Mouse (Mus musculus): ENCODE data around the gene Olfml1.

- TF ChIP-seq POLR2A (IDR thresholded peaks at IDR 0.05; ENCODE audit: borderline replicate concordance, extremely low read depth, insufficient read depth, insufficient read length, poor library complexity, severe bottlenecking), result no peak
- TF ChIP-seq CTCF (IDR thresholded peaks at IDR 0.05; ENCODE audit: borderline replicate concordance, extremely low read depth, insufficient read depth, insufficient read length), result no peak
Observed at GRCm38 (mm10) chr7:107619225-107619624, 52.0 kb downstream of the Olfml1 start.
